Mouse (Mus musculus) midbrain, embryonic 11.5 days (tissue): ENCODE data around the gene AC129217.1. TPM values are rescaled to one million over a fixed set of nuclear protein-coding genes. Genes with fewer than 3 reads are reported as not detected.

Source experiments
- ATAC-seq: fragments of 200-750 bp; cut with Nextera tagmentation; 2 replicates; pipeline ENCODE4 v1.8.0; 2017; ENCODE audit warnings: moderate TSS enrichment, moderate library complexity; ENCODE audit not compliant: low FRiP score
- DNase-seq: peaks from one replicate; pipeline ENCODE4 v3.0.0; 2015; ENCODE audit warnings: low spot score; ENCODE audit errors: missing footprints
- H3K27ac ChIP-seq: fragments of 300-500 bp; sonication (generic); 2 replicates; pipeline ENCODE4 v1.5.1; 2014; ENCODE audit warnings: low read depth, low read length
- H3K27me3 ChIP-seq: fragments of 300-500 bp; sonication (generic); 2 replicates; pipeline ENCODE4 v1.6.1; 2014; ENCODE audit warnings: mild to moderate bottlenecking, low read length, moderate library complexity, mixed read lengths; ENCODE audit not compliant: control insufficient read depth, insufficient read depth
- H3K36me3 ChIP-seq: fragments of 300-500 bp; sonication (generic); 2 replicates; pipeline ENCODE4 v1.6.1; 2014; ENCODE audit warnings: mild to moderate bottlenecking, low read length, moderate library complexity, mixed read lengths; ENCODE audit not compliant: control insufficient read depth, insufficient read depth
- H3K4me1 ChIP-seq: fragments of 300-500 bp; sonication (generic); 2 replicates; pipeline ENCODE4 v1.6.1; 2014; ENCODE audit warnings: low read length; ENCODE audit not compliant: control insufficient read depth, insufficient read depth
- H3K4me2 ChIP-seq: fragments of 300-500 bp; sonication (generic); 2 replicates; pipeline ENCODE4 v1.6.1; 2014; ENCODE audit warnings: mild to moderate bottlenecking, moderate library complexity
- H3K4me3 ChIP-seq: fragments of 300-500 bp; sonication (generic); 2 replicates; pipeline ENCODE4 v1.5.1; 2014; ENCODE audit warnings: low read depth, low read length
- H3K9ac ChIP-seq: fragments of 300-500 bp; sonication (generic); 2 replicates; pipeline ENCODE4 v1.6.1; 2014; ENCODE audit warnings: low read length
- H3K9me3 ChIP-seq: fragments of 300-500 bp; sonication (generic); 2 replicates; pipeline ENCODE4 v1.6.1; 2016; ENCODE audit warnings: low read length; ENCODE audit not compliant: control insufficient read depth
- WGBS: fragments of 180-500 bp; shearing (Covaris S2); extraction: QIAGEN DNeasy Blood & Tissue Kit; methylation state at CpG from one replicate; pipeline ENCODE4 v1.1.7; 2014; 5-methylcytosine and 5-hydroxymethylcytosine counted together
- polyA plus RNA-seq: library from polyadenylated mRNA; unstranded; fragments of >200 nt; fragmentation: Nextera tagmentation; extraction: Ambion mirVana; gene quantifications from 2 replicates; pipeline ENCODE4 v1.2.1, GENCODE M21; 2014

AC129217.1 gene
- polyA plus RNA-seq, 1 experiment from 2014 or later, result not detected

- Histone ChIP-seq H3K4me2 (peak overlapping the region; percentile 96), H3K36me3 (peaks cover 5% of the 10 kb centered on the region; the same call in 1 of the 2 replicates), H3K9me3 (no peaks in the 10 kb centered on the region), H3K4me1 (peaks cover 6% of the 10 kb centered on the region), H3K4me3 (peak overlapping the region; percentile 98), H3K9ac (peak overlapping the region; percentile 93), H3K27ac (no peak overlapping the region), H3K27me3 (no peaks in the 10 kb centered on the region)
- no peak for DNase-seq
- 81% methylated on average over 10 of the region's 10 CpGs for WGBS
- ATAC-seq, result no peak
Measured at GRCm38 (mm10) chr19:8872266-8872840, 42.8 kb downstream of the AC129217.1 start.

- H3K36me3 ChIP-seq, result peaks cover 5% of the 10 kb centered on the region; the same call in 1 of the 2 replicates
- WGBS, result 95% methylated on average over 7 of the region's 7 CpGs
Measured at GRCm38 (mm10) chr19:8875031-8875430, 45.5 kb downstream of the AC129217.1 start.

GRCm38 (mm10) chr19:8880311-8881033 is 50.9 kb downstream of the AC129217.1 start, which contains the start of gene Uqcc3:
Gene Uqcc3, minus strand, starts transcription at chr19:8880923.
- Histone ChIP-seq H3K4me1 (peaks cover 7% of the 10 kb centered on the region; the same call in 1 of the 2 replicates), H3K9me3 (no peaks in the 10 kb centered on the region), H3K27ac (peak within 1 kb of the TSS; percentile 56), H3K27me3 (no peaks in the 10 kb centered on the region), H3K36me3 (no peaks in the 10 kb centered on the region), H3K4me3 (peak within 1 kb of the TSS; percentile 73), H3K4me2 (peak within 1 kb of the TSS; percentile 87), H3K9ac (peak within 1 kb of the TSS; percentile 87)
- ATAC-seq, result peak; percentile 98
- WGBS, result under 1% methylated on average over 42 of the region's 42 CpGs
- DNase-seq, result peak; percentile 97

More at GRCm38 (mm10) chr19:8875031-8875430, 45.5 kb downstream of the AC129217.1 start:
- no peak overlapping the region for H3K4me2 ChIP-seq
- no peak overlapping the region for H3K9ac ChIP-seq
- H3K27ac ChIP-seq, result no peak overlapping the region
- ATAC-seq, result no peak
- peaks cover 12% of the 10 kb centered on the region for H3K4me1 ChIP-seq
- no peak for DNase-seq
- no peaks in the 10 kb centered on the region for H3K27me3 ChIP-seq
- H3K9me3 ChIP-seq, result no peaks in the 10 kb centered on the region
- H3K4me3 ChIP-seq, result no peak overlapping the region

- peak overlapping the region; percentile 56; the same call in 1 of the 2 replicates for H3K27ac ChIP-seq
- no peaks in the 10 kb centered on the region for H3K36me3 ChIP-seq
- ATAC-seq, result peak; percentile 42
- WGBS, result 13% methylated on average over 3 of the region's 3 CpGs
- peaks cover 7% of the 10 kb centered on the region; the same call in 1 of the 2 replicates for H3K4me1 ChIP-seq
- peak overlapping the region; percentile 87 for H3K9ac ChIP-seq
- H3K27me3 ChIP-seq, result no peaks in the 10 kb centered on the region
- peak overlapping the region; percentile 73 for H3K4me3 ChIP-seq
- H3K4me2 ChIP-seq, result peak overlapping the region; percentile 87
- DNase-seq, result no peak
- no peaks in the 10 kb centered on the region for H3K9me3 ChIP-seq
Measured at GRCm38 (mm10) chr19:8881034-8881392, 51.4 kb downstream of the AC129217.1 start.

GRCm38 (mm10) chr19:8883616-8884015 is 54.0 kb downstream of the AC129217.1 start, which contains the start of the genes Lbhd1 and Gm49403:
Gene Lbhd1, plus strand, starts transcription at chr19:8883732.
Gene Gm49403, plus strand, starts transcription at chr19:8883930.
- H3K27ac ChIP-seq, result no peak within 1 kb of the TSS
- H3K36me3 ChIP-seq, result no peaks in the 10 kb centered on the region
- H3K4me1 ChIP-seq, result peaks cover 14% of the 10 kb centered on the region
- H3K4me3 ChIP-seq, result no peak within 1 kb of the TSS
- H3K4me2 ChIP-seq, result no peak within 1 kb of the TSS
- 64% methylated on average over 3 of the region's 3 CpGs for WGBS
- no peak within 1 kb of the TSS for H3K9ac ChIP-seq
- H3K9me3 ChIP-seq, result no peaks in the 10 kb centered on the region
- no peaks in the 10 kb centered on the region for H3K27me3 ChIP-seq
- DNase-seq (no peak), ATAC-seq (no peak)

- Histone ChIP-seq H3K9ac (no peak overlapping the region; the same call in 1 of the 2 replicates), H3K27ac (peak overlapping the region; percentile 25; the same call in 1 of the 2 replicates), H3K4me1 (peaks cover 10% of the 10 kb centered on the region), H3K27me3 (no peaks in the 10 kb centered on the region), H3K4me2 (peak overlapping the region; percentile 88), H3K4me3 (no peak overlapping the region; the same call in 1 of the 2 replicates), H3K36me3 (peaks cover 2% of the 10 kb centered on the region; the same call in 1 of the 2 replicates), H3K9me3 (no peaks in the 10 kb centered on the region)
- ATAC-seq (no peak), DNase-seq (no peak)
- WGBS, result 43% methylated on average over 1 of the region's 1 CpGs
Measured at GRCm38 (mm10) chr19:8886916-8887584, 57.5 kb downstream of the AC129217.1 start.

- no peak for ATAC-seq
- Histone ChIP-seq H3K27me3 (no peaks in the 10 kb centered on the region), H3K9me3 (no peaks in the 10 kb centered on the region), H3K36me3 (peaks cover 2% of the 10 kb centered on the region; the same call in 1 of the 2 replicates), H3K27ac (peak overlapping the region; percentile 37; the same call in 1 of the 2 replicates), H3K4me1 (peaks cover 10% of the 10 kb centered on the region), H3K4me2 (peak overlapping the region; percentile 88), H3K4me3 (peak overlapping the region; percentile 59), H3K9ac (peak overlapping the region; percentile 93)
- WGBS, result 13% methylated on average over 19 of the region's 19 CpGs
- peak; percentile 90 for DNase-seq
Measured at GRCm38 (mm10) chr19:8887585-8888463, 58.3 kb downstream of the AC129217.1 start.
